Mouse (Mus musculus): ENCODE results near the gene Med12l.

GRCm38 (mm10) chr3:59154888-59155287 lies 149.3 kb downstream of the Med12l start:
- TF ChIP-seq CTCF (IDR thresholded peaks at IDR 0.05; ENCODE audit: low read depth) (no peak), EP300 (IDR thresholded peaks at IDR 0.05; ENCODE audit: low read depth) (no peak)
